Mouse (Mus musculus) lung, postnatal 0 days (tissue): ENCODE results near the gene Fcer1g.

Source experiments
- CTCF ChIP-seq: IDR thresholded peaks from 2 replicates; pipeline ENCODE4 v1.5.1; 2016; ENCODE audit warnings: antibody characterized with exemption, mild to moderate bottlenecking
- EP300 ChIP-seq: IDR thresholded peaks from 2 replicates; pipeline ENCODE4 v1.6.1; 2016; ENCODE audit warnings: antibody characterized with exemption, mild to moderate bottlenecking, control low read depth

GRCm38 (mm10) chr1:171234126-171234525 lies at the start of gene Fcer1g:
- TF ChIP-seq EP300 (no peak), CTCF (no peak)
